Mouse (Mus musculus): ENCODE data around the gene Caly. TPM values are rescaled to one million over a fixed set of nuclear protein-coding genes. Genes with fewer than 3 reads are reported as not detected.

The Caly gene
- polyA plus RNA-seq, 1 experiment from 2014 or later, result 0.25 TPM

DNA sequence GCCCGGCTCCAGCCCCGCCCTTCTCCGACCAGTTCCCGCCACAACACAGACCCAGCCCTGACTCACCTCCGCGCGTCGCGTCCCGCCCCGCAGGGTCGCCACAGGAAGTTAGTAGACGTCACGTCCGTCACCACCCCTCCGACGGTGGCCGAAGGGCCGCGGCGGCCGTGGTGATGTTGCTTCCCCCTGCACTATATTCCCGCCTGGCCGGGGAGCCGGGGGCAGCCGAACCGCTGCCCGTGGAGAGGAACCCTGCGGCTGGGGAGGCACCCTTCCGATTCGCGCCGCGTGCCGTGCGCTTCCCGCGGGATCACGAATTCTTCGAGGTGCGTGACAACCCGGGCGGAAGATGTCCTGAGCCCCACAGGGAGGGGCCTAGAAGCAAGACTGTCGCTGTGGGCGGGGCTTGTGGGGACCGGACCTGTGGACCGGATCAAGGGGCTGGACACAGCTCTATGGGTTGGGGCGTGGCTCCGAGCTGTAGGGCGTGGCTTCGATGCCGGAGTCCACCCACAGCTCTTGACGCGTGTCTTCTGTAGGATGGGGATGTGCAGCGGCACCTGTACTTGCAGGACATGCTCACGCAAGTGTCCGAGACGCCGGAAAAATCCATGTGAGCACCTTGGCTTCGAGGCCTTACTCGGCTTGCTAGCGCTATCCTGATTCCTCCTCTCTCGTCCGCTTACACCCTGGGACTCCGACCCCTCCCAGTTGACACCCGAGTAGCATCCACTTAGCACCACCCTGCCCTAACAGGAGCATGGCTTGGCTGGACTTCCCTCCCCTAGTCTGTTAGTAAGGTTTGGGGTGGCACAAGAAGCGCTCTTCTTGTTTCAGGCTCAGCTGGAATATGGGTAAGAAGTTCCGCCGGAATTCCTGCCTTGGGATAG is 45.8 kb downstream of the Caly start, which contains the start of the genes Zfp511 and Tubgcp2:
Gene Zfp511, plus strand, starts transcription at position 111 of the 890 bp plus-strand sequence.
Gene Tubgcp2, minus strand, starts transcription at position 389 of the 890 bp plus-strand sequence.
- peaks cover 23% of the 10 kb centered on the region for H3K4me1 ChIP-seq
- peak within 1 kb of the TSS; percentile 94 for H3K9ac ChIP-seq
- peak; percentile 97 for ATAC-seq (ENCODE audit: extremely low read depth, insufficient number of reproducible peaks, low FRiP score, low TSS enrichment)
- no peaks in the 10 kb centered on the region for H3K27me3 ChIP-seq (replicated peaks)
- H3K9me3 ChIP-seq, result no peaks in the 10 kb centered on the region
- H3K4me2 ChIP-seq, result peak within 1 kb of the TSS; percentile 83
- peaks cover 43% of the 10 kb centered on the region for H3K36me3 ChIP-seq
- H3K27ac ChIP-seq (replicated peaks), result peak within 1 kb of the TSS; percentile 90
- 2% methylated on average over 69 of the region's 69 CpGs for WGBS
- peak within 1 kb of the TSS; percentile 68 for H3K4me3 ChIP-seq

DNA sequence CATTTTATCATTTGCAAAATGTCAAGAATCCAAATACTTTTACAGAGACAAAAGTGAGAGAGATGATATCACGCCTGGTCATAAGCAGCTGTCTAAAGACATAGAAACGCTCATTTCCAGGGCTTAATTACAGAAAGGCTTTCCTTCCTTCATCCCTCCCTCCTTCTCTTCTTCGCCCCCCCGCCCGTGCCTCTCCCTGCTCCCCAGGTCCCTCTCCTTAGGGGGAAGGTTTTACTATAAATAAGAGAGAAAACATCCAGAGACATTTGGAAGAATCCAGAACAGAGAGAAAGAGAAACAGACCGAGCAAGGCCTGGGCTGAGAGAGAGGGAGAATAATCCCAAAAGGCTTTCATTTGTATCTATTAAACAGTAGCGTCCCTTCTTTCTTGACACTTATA is 46.9 kb downstream of the Caly start:
- H3K4me1 ChIP-seq, result peaks cover 23% of the 10 kb centered on the region
- peak overlapping the region; percentile 83 for H3K4me2 ChIP-seq
- no peak for ATAC-seq (ENCODE audit: extremely low read depth, insufficient number of reproducible peaks, low FRiP score, low TSS enrichment)
- peaks cover 45% of the 10 kb centered on the region for H3K36me3 ChIP-seq
- H3K27ac ChIP-seq (replicated peaks), result peak overlapping the region; percentile 90
- no peaks in the 10 kb centered on the region for H3K9me3 ChIP-seq
- no peaks in the 10 kb centered on the region for H3K27me3 ChIP-seq (replicated peaks)
- peak overlapping the region; percentile 68 for H3K4me3 ChIP-seq
- 18% methylated on average over 7 of the region's 7 CpGs for WGBS
- peak overlapping the region; percentile 94 for H3K9ac ChIP-seq

DNA sequence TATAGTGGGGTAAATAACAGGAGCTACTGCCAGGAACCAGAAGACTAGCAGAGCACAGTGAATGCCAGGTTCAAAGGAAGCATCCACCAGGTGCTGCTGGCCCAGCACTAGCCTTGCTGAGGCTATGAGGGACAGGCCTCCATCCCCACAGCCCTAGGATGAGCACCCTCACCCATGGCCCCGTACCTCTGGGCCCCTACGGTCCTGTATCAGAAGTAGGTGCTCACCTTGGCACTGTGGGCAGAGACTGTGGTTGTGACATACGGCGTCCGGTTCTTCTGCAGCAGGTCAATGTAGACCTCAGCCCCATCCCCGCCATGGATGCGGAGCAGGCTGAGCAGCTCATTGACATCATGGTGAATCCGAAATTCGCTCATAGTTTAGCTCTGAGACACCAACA is 49.0 kb downstream of the Caly start:
- H3K27me3 ChIP-seq (replicated peaks), result no peaks in the 10 kb centered on the region
- no peak for ATAC-seq (ENCODE audit: extremely low read depth, insufficient number of reproducible peaks, low FRiP score, low TSS enrichment)
- no peak overlapping the region for H3K27ac ChIP-seq (replicated peaks)
- H3K4me2 ChIP-seq, result no peak overlapping the region
- no peak overlapping the region for H3K4me3 ChIP-seq
- H3K9me3 ChIP-seq, result no peaks in the 10 kb centered on the region
- no peak overlapping the region for H3K9ac ChIP-seq
- H3K4me1 ChIP-seq, result peaks cover 23% of the 10 kb centered on the region
- H3K36me3 ChIP-seq, result peaks cover 52% of the 10 kb centered on the region
- 91% methylated on average over 9 of the region's 9 CpGs for WGBS

DNA sequence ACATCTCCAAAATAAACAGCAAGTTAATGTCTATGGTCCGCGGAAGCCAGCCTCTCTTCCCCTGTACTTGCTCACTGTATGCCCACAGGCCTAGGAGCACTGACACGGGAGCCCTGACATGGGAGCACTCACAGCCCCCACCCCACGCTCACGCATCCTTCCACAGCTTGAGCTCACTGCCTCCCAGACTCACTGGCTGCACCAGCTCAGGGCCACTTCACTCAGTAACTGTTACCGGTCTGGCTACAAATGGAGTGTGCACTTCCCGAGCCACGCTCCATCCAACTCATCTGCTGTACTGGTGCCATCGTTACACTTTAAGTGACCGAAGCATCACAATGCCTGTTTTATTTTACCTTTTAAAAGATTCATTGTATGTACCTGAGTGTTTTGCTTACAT is 50.0 kb downstream of the Caly start:
- H3K9me3 ChIP-seq, result no peaks in the 10 kb centered on the region
- peaks cover 21% of the 10 kb centered on the region for H3K4me1 ChIP-seq
- WGBS, result 95% methylated on average over 10 of the region's 10 CpGs
- no peak overlapping the region for H3K27ac ChIP-seq (replicated peaks)
- H3K9ac ChIP-seq, result no peak overlapping the region
- H3K36me3 ChIP-seq, result peaks cover 57% of the 10 kb centered on the region
- no peaks in the 10 kb centered on the region for H3K27me3 ChIP-seq (replicated peaks)
- ATAC-seq (ENCODE audit: extremely low read depth, insufficient number of reproducible peaks, low FRiP score, low TSS enrichment), result no peak
- no peak overlapping the region for H3K4me3 ChIP-seq
- H3K4me2 ChIP-seq, result no peak overlapping the region

DNA sequence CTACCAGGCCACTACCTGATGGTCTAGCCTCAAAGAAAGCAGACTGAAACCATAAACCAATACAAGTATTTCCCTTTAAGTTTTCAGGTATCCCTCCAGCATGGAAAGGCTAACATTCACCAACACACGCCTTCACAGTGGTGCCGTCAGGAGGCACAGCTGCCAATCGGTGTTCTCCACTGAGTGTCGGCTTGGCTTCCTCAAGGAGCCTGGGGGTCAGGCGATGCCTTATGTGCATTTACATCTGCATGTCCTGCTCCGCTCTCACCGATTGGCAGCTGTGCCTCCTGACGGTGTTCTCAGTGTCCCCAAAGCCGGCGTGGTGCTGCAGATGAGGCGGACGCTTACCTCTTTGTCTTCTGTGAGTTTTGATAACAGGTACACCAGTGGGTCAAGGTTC is 50.6 kb downstream of the Caly start:
- H3K4me3 ChIP-seq, result no peak overlapping the region
- H3K36me3 ChIP-seq, result peaks cover 57% of the 10 kb centered on the region
- peaks cover 15% of the 10 kb centered on the region for H3K4me1 ChIP-seq
- H3K27me3 ChIP-seq (replicated peaks), result no peaks in the 10 kb centered on the region
- no peak overlapping the region for H3K4me2 ChIP-seq
- no peak for ATAC-seq (ENCODE audit: extremely low read depth, insufficient number of reproducible peaks, low FRiP score, low TSS enrichment)
- H3K9me3 ChIP-seq, result no peaks in the 10 kb centered on the region
- 91% methylated on average over 12 of the region's 12 CpGs for WGBS
- H3K9ac ChIP-seq, result no peak overlapping the region
- no peak overlapping the region for H3K27ac ChIP-seq (replicated peaks)

Other genes starting within 250 kb of the Caly start
- gene Adgra1, start 248.4 kb downstream of the Caly start, polyA plus RNA-seq (2015; fragmentation: Nextera tagmentation; extraction: Ambion mirVana), result 0.13 and 0.14 TPM in 2 replicates
- 0.04 and 0.11 TPM in 2 replicates for gene Kndc1, start 187.9 kb downstream of the Caly start, polyA plus RNA-seq (2015; fragmentation: Nextera tagmentation; extraction: Ambion mirVana)
- not detected in 2 replicates for gene Utf1, start 138.8 kb downstream of the Caly start, polyA plus RNA-seq (2015; fragmentation: Nextera tagmentation; extraction: Ambion mirVana)
- gene 6430531B16Rik, start 103.8 kb downstream of the Caly start, polyA plus RNA-seq (2015; fragmentation: Nextera tagmentation; extraction: Ambion mirVana), result 0.28 TPM in 1 of 2 replicates, not detected in the other
- 0.83 and 1.0 TPM in 2 replicates for gene Adam8, start 90.0 kb downstream of the Caly start, polyA plus RNA-seq (2015; fragmentation: Nextera tagmentation; extraction: Ambion mirVana)
- gene Zfp511, start 46.2 kb downstream of the Caly start, polyA plus RNA-seq (2015; fragmentation: Nextera tagmentation; extraction: Ambion mirVana), result 27.7 and 33.6 TPM in 2 replicates
- gene Tubgcp2, start 45.9 kb downstream of the Caly start, polyA plus RNA-seq (2015; fragmentation: Nextera tagmentation; extraction: Ambion mirVana), result 36.4 and 37.0 TPM in 2 replicates
- not detected in 2 replicates for gene Msx3, start 33.5 kb downstream of the Caly start, polyA plus RNA-seq (2015; fragmentation: Nextera tagmentation; extraction: Ambion mirVana)
- 0.33 TPM in 1 of 2 replicates, not detected in the other for gene Prap1, start 10.8 kb upstream of the Caly start, polyA plus RNA-seq (2015; fragmentation: Nextera tagmentation; extraction: Ambion mirVana)
- gene Fuom, start 19.9 kb upstream of the Caly start, polyA plus RNA-seq (2015; fragmentation: Nextera tagmentation; extraction: Ambion mirVana), result 74.4 and 80.9 TPM in 2 replicates
- 10.9 and 14.4 TPM in 2 replicates for gene Paox, start 33.3 kb upstream of the Caly start, polyA plus RNA-seq (2015; fragmentation: Nextera tagmentation; extraction: Ambion mirVana)
- gene Echs1, start 33.9 kb upstream of the Caly start, polyA plus RNA-seq (2015; fragmentation: Nextera tagmentation; extraction: Ambion mirVana), result 169 and 182 TPM in 2 replicates
- 27.2 and 30.5 TPM in 2 replicates for gene Mtg1, start 55.0 kb upstream of the Caly start, polyA plus RNA-seq (2015; fragmentation: Nextera tagmentation; extraction: Ambion mirVana)
- gene Sprn, start 72.3 kb upstream of the Caly start, polyA plus RNA-seq (2015; fragmentation: Nextera tagmentation; extraction: Ambion mirVana), result 0.10 TPM in 1 of 2 replicates, not detected in the other
- gene Olfr522, start 82.2 kb upstream of the Caly start, polyA plus RNA-seq (2015; fragmentation: Nextera tagmentation; extraction: Ambion mirVana), result not detected in 2 replicates
- gene Olfr523, start 90.7 kb upstream of the Caly start, polyA plus RNA-seq (2015; fragmentation: Nextera tagmentation; extraction: Ambion mirVana), result not detected in 2 replicates
- not detected in 2 replicates for gene Olfr524, start 123.4 kb upstream of the Caly start, polyA plus RNA-seq (2015; fragmentation: Nextera tagmentation; extraction: Ambion mirVana)
- gene Cd163l1, start 135.7 kb upstream of the Caly start, polyA plus RNA-seq (2015; fragmentation: Nextera tagmentation; extraction: Ambion mirVana), result 0.39 TPM in 1 of 2 replicates, not detected in the other
- not detected in 2 replicates for gene 5830411N06Rik, start 164.7 kb upstream of the Caly start, polyA plus RNA-seq (2015; fragmentation: Nextera tagmentation; extraction: Ambion mirVana)
- not detected in 2 replicates for gene Olfr525, start 238.3 kb upstream of the Caly start, polyA plus RNA-seq (2015; fragmentation: Nextera tagmentation; extraction: Ambion mirVana)